Mouse (Mus musculus): Measurements from ENCODE around the gene Slc12a8. TPM values are rescaled to one million over a fixed set of nuclear protein-coding genes. Genes with fewer than 3 reads are reported as not detected.

The Slc12a8 gene
- total and polyA plus RNA-seq, 3 experiments = 12.2 to 17.4 (median 16.5) TPM

GRCm38 (mm10) chr16:33675848-33676184 is 158.7 kb downstream of the Slc12a8 start:
- dilution Hi-C loops (cut with MboI; ENCODE audit: extremely low pct_ligation_motif_present, extremely low pct_unique_long_range_greater_than_20kb, low sequenced_read_pairs) (no loop called here), in situ Hi-C loops (cut with MboI; ENCODE audit: low pct_ligation_motif_present, low pct_unique_long_range_greater_than_20kb, low sequenced_read_pairs) (no loop called here)
- H3K4me2 ChIP-seq (ENCODE audit: insufficient read depth, low read depth, poor library complexity, severe bottlenecking) = no peak overlapping the region
- no peaks in the 10 kb centered on the region for H3K36me3 ChIP-seq (replicated peaks in 1 of 2; ENCODE audit: control insufficient read depth in 1 of 2, insufficient read depth in 1 of 2, low read length in 1 of 2)
- no peaks in the 10 kb centered on the region for H3K27me3 ChIP-seq (replicated peaks)
- no peaks in the 10 kb centered on the region for H3K79me2 ChIP-seq (replicated peaks; ENCODE audit: control insufficient read depth, extremely low read depth, insufficient read depth, poor library complexity, severe bottlenecking)
- no peak overlapping the region for H3K4me3 ChIP-seq (replicated peaks in 1 of 3; ENCODE audit: low read depth in 2 of 3, low read length in 2 of 3, poor library complexity in 1 of 3)
- TF ChIP-seq GABPA (IDR thresholded peaks at IDR 0.05; ENCODE audit: insufficient replicate concordance, low read depth, low read length) (no peak), TCF12 (IDR thresholded peaks at IDR 0.05; ENCODE audit: low read depth, low read length) (no peak), IRF4 (IDR thresholded peaks at IDR 0.05; ENCODE audit: low read depth, low read length) (no peak), MAX (IDR thresholded peaks at IDR 0.05; ENCODE audit: low read length) (no peak), ZNF384 (IDR thresholded peaks at IDR 0.05; ENCODE audit: low read depth, low read length) (no peak), CTCF (conservative IDR thresholded peaks at IDR 0.05 in 1 of 2, IDR thresholded peaks at IDR 0.05 in 1 of 2; ENCODE audit: low read depth in 2 of 2, low read length in 2 of 2) (no peak), POLR2A (IDR thresholded peaks at IDR 0.05; ENCODE audit: low read depth, low read length) (no peak), ETS1 (conservative IDR thresholded peaks at IDR 0.05; ENCODE audit: low read depth, low read length) (no peak), ZKSCAN1 (IDR thresholded peaks at IDR 0.05; ENCODE audit: borderline replicate concordance, low read depth, low read length) (no peak), ELF1 (IDR thresholded peaks at IDR 0.05; ENCODE audit: low read depth, low read length) (no peak), MYC (IDR thresholded peaks at IDR 0.05; ENCODE audit: low read depth, low read length) (no peak), PAX5 (IDR thresholded peaks at IDR 0.05; ENCODE audit: low read length) (no peak), JUND (conservative IDR thresholded peaks at IDR 0.05; ENCODE audit: low read depth, low read length) (no peak), SIN3A (IDR thresholded peaks at IDR 0.05; ENCODE audit: low read length) (no peak), JUN (IDR thresholded peaks at IDR 0.05; ENCODE audit: insufficient read depth, low read depth, low read length) (no peak), KAT2A (IDR thresholded peaks at IDR 0.05; ENCODE audit: insufficient replicate concordance, low read length) (no peak), BHLHE40 (IDR thresholded peaks at IDR 0.05; ENCODE audit: low read depth, low read length) (no peak), MEF2A (IDR thresholded peaks at IDR 0.05; ENCODE audit: borderline replicate concordance, low read depth, low read length) (no peak), SMC3 (IDR thresholded peaks at IDR 0.05; ENCODE audit: low read depth, low read length) (no peak), HCFC1 (IDR thresholded peaks at IDR 0.05; ENCODE audit: low read depth, low read length) (no peak)
- no peak overlapping the region for H3K27ac ChIP-seq (ENCODE audit: insufficient read depth, low read depth)
- no peak overlapping the region for H3K9ac ChIP-seq (ENCODE audit: insufficient read depth, low read depth)
- peaks cover 21 to 35% of the 10 kb centered on the region in 2 experiments for H3K4me1 ChIP-seq (ENCODE audit: control insufficient read depth in 1 of 2, insufficient read depth in 2 of 2)
- H3K9me3 ChIP-seq (replicated peaks; ENCODE audit: low read length) = peaks cover 10% of the 10 kb centered on the region
- DNase-seq (ENCODE audit: extremely low read depth) = no peak

GRCm38 (mm10) chr16:33676347-33677312 is 159.5 kb downstream of the Slc12a8 start:
- H3K4me2 ChIP-seq (ENCODE audit: insufficient read depth, low read depth, poor library complexity, severe bottlenecking) = no peak overlapping the region
- in situ Hi-C loops (cut with MboI; ENCODE audit: low pct_ligation_motif_present, low pct_unique_long_range_greater_than_20kb, low sequenced_read_pairs) (no loop called here), dilution Hi-C loops (cut with MboI; ENCODE audit: extremely low pct_ligation_motif_present, extremely low pct_unique_long_range_greater_than_20kb, low sequenced_read_pairs) (no loop called here)
- H3K4me1 ChIP-seq (ENCODE audit: control insufficient read depth in 1 of 2, insufficient read depth in 2 of 2) = peaks cover 22 to 43% of the 10 kb centered on the region in 2 experiments
- H3K9me3 ChIP-seq (replicated peaks; ENCODE audit: low read length) = peaks cover 10% of the 10 kb centered on the region
- H3K79me2 ChIP-seq (replicated peaks; ENCODE audit: control insufficient read depth, extremely low read depth, insufficient read depth, poor library complexity, severe bottlenecking) = no peaks in the 10 kb centered on the region
- DNase-seq (ENCODE audit: extremely low read depth) = no peak
- H3K9ac ChIP-seq (ENCODE audit: insufficient read depth, low read depth) = no peak overlapping the region
- H3K27me3 ChIP-seq (replicated peaks) = no peaks in the 10 kb centered on the region
- no peaks in the 10 kb centered on the region for H3K36me3 ChIP-seq (replicated peaks in 1 of 2; ENCODE audit: control insufficient read depth in 1 of 2, insufficient read depth in 1 of 2, low read length in 1 of 2)
- H3K4me3 ChIP-seq (replicated peaks in 1 of 3; ENCODE audit: low read depth in 2 of 3, low read length in 2 of 3, poor library complexity in 1 of 3) = no peak overlapping the region
- H3K27ac ChIP-seq (ENCODE audit: insufficient read depth, low read depth) = no peak overlapping the region
- no peak for TF ChIP-seq CHD2 (IDR thresholded peaks at IDR 0.05; ENCODE audit: low read length)
- no peak for TF ChIP-seq ELF1 (IDR thresholded peaks at IDR 0.05; ENCODE audit: low read depth, low read length)
- no peak for TF ChIP-seq JUN (IDR thresholded peaks at IDR 0.05; ENCODE audit: insufficient read depth, low read depth, low read length)
- TF ChIP-seq KAT2A (IDR thresholded peaks at IDR 0.05; ENCODE audit: insufficient replicate concordance, low read length) = no peak
- no peak for TF ChIP-seq EP300 (IDR thresholded peaks at IDR 0.05; ENCODE audit: low read length)
